Mouse (Mus musculus): ENCODE data around the gene Epas1. TPM values are rescaled to one million over a fixed set of nuclear protein-coding genes. Genes with fewer than 3 reads are reported as not detected.

The Epas1 gene
- polyA plus RNA-seq, 1 experiment from 2014 or later: 6.1 TPM

- Histone ChIP-seq H3K4me2 (ENCODE audit: low read length) (no peak overlapping the region), H3K9me3 (replicated peaks; ENCODE audit: control insufficient read depth, low read length) (no peaks in the 10 kb centered on the region), H3K27ac (ENCODE audit: low read depth, low read length) (no peak overlapping the region), H3K36me3 (ENCODE audit: control insufficient read depth, insufficient read depth, low read length) (no peaks in the 10 kb centered on the region), H3K9ac (ENCODE audit: low read length) (no peak overlapping the region), H3K27me3 (replicated peaks; ENCODE audit: control insufficient read depth, insufficient read depth, low read length) (no peaks in the 10 kb centered on the region), H3K4me1 (ENCODE audit: control insufficient read depth, insufficient read depth, low read length) (no peaks in the 10 kb centered on the region), H3K4me3 (ENCODE audit: low read depth, low read length) (no peak overlapping the region)
- no peak for DNase-seq (ENCODE audit: low spot score)
- 93% methylated on average over 8 of the region's 8 CpGs for WGBS
- no peak for ATAC-seq
These were observed 12.4 kb downstream of the Epas1 start for GRCm38 (mm10) chr17:86765762-86766404.

DNA sequence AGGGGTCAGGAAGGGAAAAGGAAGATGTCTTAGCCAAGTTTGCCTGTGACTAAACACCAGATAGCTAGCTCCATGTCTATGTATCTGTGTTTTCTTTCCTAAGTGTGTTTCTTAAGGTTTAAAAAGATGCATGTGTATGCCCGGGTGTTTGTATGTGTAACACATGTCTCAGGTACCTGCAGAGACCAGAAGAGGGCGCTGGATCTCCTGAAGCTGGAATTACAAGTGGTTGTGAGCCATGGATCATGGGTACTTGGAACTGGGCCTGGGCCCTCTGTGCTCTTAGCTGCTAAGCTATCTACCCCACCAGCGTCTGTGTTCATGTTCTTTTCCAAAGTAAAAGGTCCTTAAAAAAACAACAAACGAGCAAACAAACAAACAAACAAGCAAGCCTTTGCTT, 12.9 kb downstream of the Epas1 start:
- WGBS: 88% methylated on average over 4 of the region's 4 CpGs
- ATAC-seq (no peak), DNase-seq (ENCODE audit: low spot score) (no peak)
- Histone ChIP-seq H3K36me3 (ENCODE audit: control insufficient read depth, insufficient read depth, low read length) (no peaks in the 10 kb centered on the region), H3K27ac (ENCODE audit: low read depth, low read length) (no peak overlapping the region), H3K4me1 (ENCODE audit: control insufficient read depth, insufficient read depth, low read length) (no peaks in the 10 kb centered on the region), H3K4me3 (ENCODE audit: low read depth, low read length) (no peak overlapping the region), H3K9me3 (replicated peaks; ENCODE audit: control insufficient read depth, low read length) (no peaks in the 10 kb centered on the region), H3K27me3 (replicated peaks; ENCODE audit: control insufficient read depth, insufficient read depth, low read length) (no peaks in the 10 kb centered on the region), H3K4me2 (ENCODE audit: low read length) (no peak overlapping the region), H3K9ac (ENCODE audit: low read length) (no peak overlapping the region)

- Histone ChIP-seq H3K36me3 (ENCODE audit: control insufficient read depth, insufficient read depth, low read length) (no peaks in the 10 kb centered on the region), H3K9ac (ENCODE audit: low read length) (no peak overlapping the region), H3K27ac (ENCODE audit: low read depth, low read length) (no peak overlapping the region), H3K27me3 (replicated peaks; ENCODE audit: control insufficient read depth, insufficient read depth, low read length) (no peaks in the 10 kb centered on the region), H3K4me3 (ENCODE audit: low read depth, low read length) (no peak overlapping the region), H3K4me2 (ENCODE audit: low read length) (no peak overlapping the region), H3K9me3 (replicated peaks; ENCODE audit: control insufficient read depth, low read length) (no peaks in the 10 kb centered on the region), H3K4me1 (ENCODE audit: control insufficient read depth, insufficient read depth, low read length) (no peaks in the 10 kb centered on the region)
- DNase-seq (ENCODE audit: low spot score) (no peak), ATAC-seq (no peak)
- WGBS: 74% methylated on average over 7 of the region's 7 CpGs
These were observed 15.1 kb downstream of the Epas1 start for GRCm38 (mm10) chr17:86768596-86768995.

GRCm38 (mm10) chr17:86769330-86770211, 16.1 kb downstream of the Epas1 start:
- Histone ChIP-seq H3K4me1 (ENCODE audit: control insufficient read depth, insufficient read depth, low read length) (no peaks in the 10 kb centered on the region), H3K27ac (ENCODE audit: low read depth, low read length) (no peak overlapping the region), H3K36me3 (ENCODE audit: control insufficient read depth, insufficient read depth, low read length) (no peaks in the 10 kb centered on the region), H3K9me3 (replicated peaks; ENCODE audit: control insufficient read depth, low read length) (no peaks in the 10 kb centered on the region), H3K9ac (ENCODE audit: low read length) (no peak overlapping the region), H3K4me2 (ENCODE audit: low read length) (no peak overlapping the region), H3K4me3 (ENCODE audit: low read depth, low read length) (no peak overlapping the region), H3K27me3 (replicated peaks; ENCODE audit: control insufficient read depth, insufficient read depth, low read length) (no peaks in the 10 kb centered on the region)
- WGBS: 82% methylated on average over 16 of the region's 16 CpGs
- ATAC-seq: no peak
- no peak for DNase-seq (ENCODE audit: low spot score)

DNA sequence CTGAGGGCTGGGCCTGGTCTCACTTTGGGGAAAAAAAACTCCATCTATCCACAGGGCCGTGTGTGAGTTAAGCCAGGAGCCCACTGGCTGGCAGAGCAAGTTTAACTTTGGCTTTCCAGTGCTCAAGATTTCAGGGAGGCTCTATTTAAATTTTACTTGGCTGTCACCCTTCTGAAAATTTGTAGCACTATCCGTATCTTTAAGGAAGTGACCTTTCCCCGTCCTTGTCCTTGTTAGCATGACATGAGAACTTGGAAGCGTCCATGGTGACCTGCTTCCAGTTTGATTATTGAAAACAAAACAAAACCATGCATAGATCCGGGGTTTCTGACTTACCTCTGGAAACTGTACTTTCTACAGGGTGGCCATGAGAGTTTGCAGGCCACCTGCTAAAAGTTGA, 17.3 kb downstream of the Epas1 start:
- Histone ChIP-seq H3K9ac (ENCODE audit: low read length) (no peak overlapping the region), H3K4me3 (ENCODE audit: low read depth, low read length) (no peak overlapping the region), H3K27me3 (replicated peaks; ENCODE audit: control insufficient read depth, insufficient read depth, low read length) (no peaks in the 10 kb centered on the region), H3K4me1 (ENCODE audit: control insufficient read depth, insufficient read depth, low read length) (no peaks in the 10 kb centered on the region), H3K27ac (ENCODE audit: low read depth, low read length) (no peak overlapping the region), H3K36me3 (ENCODE audit: control insufficient read depth, insufficient read depth, low read length) (no peaks in the 10 kb centered on the region), H3K4me2 (ENCODE audit: low read length) (no peak overlapping the region), H3K9me3 (replicated peaks; ENCODE audit: control insufficient read depth, low read length) (no peaks in the 10 kb centered on the region)
- ATAC-seq (no peak), DNase-seq (ENCODE audit: low spot score) (no peak)
- WGBS: 81% methylated on average over 5 of the region's 5 CpGs

DNA sequence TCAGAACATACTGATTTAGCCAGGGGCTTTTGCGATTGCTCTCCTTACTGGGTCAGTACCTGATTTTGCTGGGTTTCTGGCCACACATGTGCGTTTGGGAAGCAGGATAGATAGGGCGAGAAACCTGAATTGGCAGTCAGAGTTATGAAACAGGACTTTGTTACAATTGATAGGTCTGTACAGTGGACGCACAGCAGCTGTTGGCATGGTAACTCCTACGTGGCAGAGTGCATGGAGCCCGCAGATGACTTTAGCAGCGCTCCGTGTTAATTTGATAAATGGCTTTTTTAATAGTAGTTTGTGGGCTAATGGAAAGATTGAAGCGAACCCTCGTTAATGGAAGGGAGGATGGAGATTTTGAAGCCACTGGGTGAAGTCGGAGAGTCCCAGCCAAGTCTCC, 18.5 kb downstream of the Epas1 start:
- no peak overlapping the region for H3K4me3 ChIP-seq (ENCODE audit: low read depth, low read length)
- no peak overlapping the region for H3K27ac ChIP-seq (ENCODE audit: low read depth, low read length)
- WGBS: 53% methylated on average over 11 of the region's 11 CpGs
- no peaks in the 10 kb centered on the region for H3K36me3 ChIP-seq (ENCODE audit: control insufficient read depth, insufficient read depth, low read length)
- DNase-seq (ENCODE audit: low spot score) (no peak), ATAC-seq (no peak)
- no peak overlapping the region for H3K9ac ChIP-seq (ENCODE audit: low read length)
- H3K4me2 ChIP-seq (ENCODE audit: low read length): no peak overlapping the region
- no peaks in the 10 kb centered on the region for H3K4me1 ChIP-seq (ENCODE audit: control insufficient read depth, insufficient read depth, low read length)
- H3K27me3 ChIP-seq (replicated peaks; ENCODE audit: control insufficient read depth, insufficient read depth, low read length): no peaks in the 10 kb centered on the region
- H3K9me3 ChIP-seq (replicated peaks; ENCODE audit: control insufficient read depth, low read length): no peaks in the 10 kb centered on the region

DNA sequence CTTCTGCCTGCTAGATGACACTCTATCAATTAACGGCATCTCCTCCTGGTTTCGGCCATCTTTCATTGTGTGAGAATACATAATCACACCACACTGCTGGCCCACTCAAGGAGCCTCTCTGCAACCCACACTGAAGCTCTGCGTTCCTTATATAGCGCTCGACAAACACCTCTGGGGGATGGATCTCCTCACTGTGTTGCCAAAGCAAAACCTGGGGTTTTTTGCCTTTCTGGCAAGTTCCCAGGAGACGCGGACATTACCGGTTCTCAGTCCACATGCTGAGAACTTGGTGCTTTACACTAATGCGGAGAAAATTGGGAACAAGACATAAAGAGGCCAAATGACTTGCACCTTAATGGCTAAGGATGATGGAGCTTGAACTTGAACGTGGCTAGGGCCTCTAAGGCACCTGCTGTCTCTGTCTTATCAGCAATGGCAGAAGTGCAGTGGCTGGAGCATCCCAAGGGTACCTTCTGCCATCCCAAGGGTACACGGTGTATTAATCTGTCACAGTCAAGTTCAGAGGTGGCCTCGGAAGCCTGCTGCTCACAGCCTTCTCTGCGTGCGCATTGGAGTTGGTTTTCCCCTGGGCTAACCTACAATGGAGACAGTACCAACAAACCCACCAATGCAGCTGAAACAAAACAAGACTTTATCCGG, 19.6 kb downstream of the Epas1 start:
- no peak overlapping the region for H3K4me3 ChIP-seq (ENCODE audit: low read depth, low read length)
- no peak for DNase-seq (ENCODE audit: low spot score)
- 93% methylated on average over 15 of the region's 15 CpGs for WGBS
- H3K9ac ChIP-seq (ENCODE audit: low read length): no peak overlapping the region
- no peaks in the 10 kb centered on the region for H3K36me3 ChIP-seq (ENCODE audit: control insufficient read depth, insufficient read depth, low read length)
- no peaks in the 10 kb centered on the region for H3K4me1 ChIP-seq (ENCODE audit: control insufficient read depth, insufficient read depth, low read length)
- no peaks in the 10 kb centered on the region for H3K9me3 ChIP-seq (replicated peaks; ENCODE audit: control insufficient read depth, low read length)
- H3K27me3 ChIP-seq (replicated peaks; ENCODE audit: control insufficient read depth, insufficient read depth, low read length): no peaks in the 10 kb centered on the region
- no peak for ATAC-seq
- H3K4me2 ChIP-seq (ENCODE audit: low read length): no peak overlapping the region
- H3K27ac ChIP-seq (ENCODE audit: low read depth, low read length): no peak overlapping the region

DNA sequence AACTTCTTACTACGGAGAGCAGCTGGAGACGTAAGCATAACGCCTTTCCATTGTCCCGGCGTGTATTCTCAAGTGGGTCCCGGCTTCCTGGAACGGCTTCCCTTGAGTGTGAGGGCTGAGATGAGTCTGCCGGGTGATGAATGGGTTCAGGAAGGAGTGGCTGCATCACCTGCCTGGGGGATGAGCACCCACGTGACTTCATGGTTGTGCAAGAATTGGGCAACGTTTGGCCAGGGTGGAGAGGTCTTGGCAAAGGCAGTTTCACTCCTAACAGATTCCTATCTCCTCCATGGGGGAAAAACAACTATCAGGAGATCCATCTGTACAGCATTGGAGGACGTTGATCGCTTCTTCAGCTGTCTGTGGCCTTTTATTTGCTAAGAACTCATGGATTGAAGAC, 23.0 kb downstream of the Epas1 start:
- H3K4me1 ChIP-seq (ENCODE audit: control insufficient read depth, insufficient read depth, low read length): no peaks in the 10 kb centered on the region
- WGBS: 92% methylated on average over 12 of the region's 12 CpGs
- H3K36me3 ChIP-seq (ENCODE audit: control insufficient read depth, insufficient read depth, low read length): no peaks in the 10 kb centered on the region
- H3K27ac ChIP-seq (ENCODE audit: low read depth, low read length): no peak overlapping the region
- H3K9me3 ChIP-seq (replicated peaks; ENCODE audit: control insufficient read depth, low read length): no peaks in the 10 kb centered on the region
- H3K27me3 ChIP-seq (replicated peaks; ENCODE audit: control insufficient read depth, insufficient read depth, low read length): no peaks in the 10 kb centered on the region
- ATAC-seq (no peak), DNase-seq (ENCODE audit: low spot score) (no peak)
- no peak overlapping the region for H3K4me2 ChIP-seq (ENCODE audit: low read length)
- H3K4me3 ChIP-seq (ENCODE audit: low read depth, low read length): no peak overlapping the region
- H3K9ac ChIP-seq (ENCODE audit: low read length): no peak overlapping the region

- H3K27ac ChIP-seq (ENCODE audit: low read depth, low read length): no peak overlapping the region
These were observed 24.6 kb downstream of the Epas1 start for GRCm38 (mm10) chr17:86778147-86778546.

More at GRCm38 (mm10) chr17:86778147-86778546, 24.6 kb downstream of the Epas1 start:
- ATAC-seq (no peak), DNase-seq (ENCODE audit: low spot score) (no peak)
- no peaks in the 10 kb centered on the region for H3K9me3 ChIP-seq (replicated peaks; ENCODE audit: control insufficient read depth, low read length)
- H3K27me3 ChIP-seq (replicated peaks; ENCODE audit: control insufficient read depth, insufficient read depth, low read length): no peaks in the 10 kb centered on the region
- H3K4me1 ChIP-seq (ENCODE audit: control insufficient read depth, insufficient read depth, low read length): 0 out of 2 replicates have a peak, but pooled peaks cover 3% of the 10 kb centered on the region
- 94% methylated on average over 6 of the region's 6 CpGs for WGBS
- no peak overlapping the region for H3K4me3 ChIP-seq (ENCODE audit: low read depth, low read length)
- H3K36me3 ChIP-seq (ENCODE audit: control insufficient read depth, insufficient read depth, low read length): no peaks in the 10 kb centered on the region
- H3K9ac ChIP-seq (ENCODE audit: low read length): no peak overlapping the region
- no peak overlapping the region for H3K4me2 ChIP-seq (ENCODE audit: low read length)
